Mouse (Mus musculus) cerebellum, adult 11-12 months (tissue): ENCODE measurements around the gene Astn1.
A peak's percentile ranks its signal among the peaks of the same experiment; 100 is the strongest.

Experiments used
- DNase-seq: peaks from one replicate; pipeline ENCODE4 v3.0.0; 2022

The Astn1 gene

DNA sequence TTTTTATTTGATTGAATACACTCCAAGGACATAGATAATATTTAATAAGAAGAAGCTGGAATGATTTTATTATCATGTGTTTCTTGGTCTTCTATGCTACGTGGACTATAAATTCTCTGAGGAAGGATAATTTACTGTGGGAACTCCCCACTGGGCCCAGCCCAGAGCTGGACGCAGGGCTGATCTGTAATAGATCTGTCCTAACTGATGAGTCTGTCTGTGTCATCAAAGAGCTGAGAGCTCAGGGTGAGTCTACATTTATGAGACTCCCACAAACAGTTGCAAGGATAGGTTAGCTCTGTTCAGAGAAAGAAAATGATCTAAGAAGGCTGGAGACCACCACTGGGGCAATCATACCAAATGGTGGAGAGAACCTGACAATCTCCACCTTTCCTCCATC lies 271.4 kb downstream of the Astn1 start:
- DNase-seq, result no peak

DNA sequence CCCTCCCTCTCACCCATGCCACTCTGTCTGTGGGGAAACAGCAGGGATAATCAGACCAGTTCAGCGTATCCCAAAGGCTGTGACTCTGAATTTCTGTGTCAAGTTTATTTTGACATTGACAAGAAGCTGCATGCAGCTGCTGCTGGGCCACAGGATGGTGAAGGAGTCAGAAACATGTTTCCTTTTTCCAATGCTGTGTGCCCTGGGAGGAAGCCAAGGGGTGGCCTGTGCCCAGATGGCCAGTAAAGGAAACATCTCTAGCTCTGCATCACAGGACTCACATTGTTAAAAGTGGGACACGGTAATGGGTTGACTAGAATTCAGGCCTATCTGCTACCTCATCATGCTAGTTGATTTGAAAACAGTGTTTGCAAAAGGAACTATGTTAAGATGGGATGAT lies 279.2 kb downstream of the Astn1 start:
- DNase-seq, result peak; percentile 14

GRCm38 (mm10) chr1:158642247-158642646 lies 280.2 kb downstream of the Astn1 start:
- no peak for DNase-seq

DNA sequence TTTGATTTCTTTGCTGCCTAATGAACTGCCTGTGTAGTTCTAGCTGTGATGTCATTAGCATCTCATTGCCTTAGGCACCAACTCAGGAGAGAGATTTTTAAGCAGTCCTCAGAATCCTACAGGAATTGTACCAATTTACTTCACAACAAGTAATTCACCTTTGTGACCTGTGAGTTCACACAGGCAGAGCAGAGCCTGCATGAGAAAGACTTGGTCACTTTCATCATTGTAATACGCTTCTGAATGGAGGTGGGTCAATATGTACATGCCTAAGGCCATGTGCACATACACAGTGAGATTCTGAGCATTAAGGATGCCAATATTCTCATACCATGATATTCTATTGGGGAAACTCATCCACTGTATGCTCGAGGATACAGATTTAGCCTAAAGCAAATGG lies 290.7 kb downstream of the Astn1 start:
- DNase-seq, result no peak

DNA sequence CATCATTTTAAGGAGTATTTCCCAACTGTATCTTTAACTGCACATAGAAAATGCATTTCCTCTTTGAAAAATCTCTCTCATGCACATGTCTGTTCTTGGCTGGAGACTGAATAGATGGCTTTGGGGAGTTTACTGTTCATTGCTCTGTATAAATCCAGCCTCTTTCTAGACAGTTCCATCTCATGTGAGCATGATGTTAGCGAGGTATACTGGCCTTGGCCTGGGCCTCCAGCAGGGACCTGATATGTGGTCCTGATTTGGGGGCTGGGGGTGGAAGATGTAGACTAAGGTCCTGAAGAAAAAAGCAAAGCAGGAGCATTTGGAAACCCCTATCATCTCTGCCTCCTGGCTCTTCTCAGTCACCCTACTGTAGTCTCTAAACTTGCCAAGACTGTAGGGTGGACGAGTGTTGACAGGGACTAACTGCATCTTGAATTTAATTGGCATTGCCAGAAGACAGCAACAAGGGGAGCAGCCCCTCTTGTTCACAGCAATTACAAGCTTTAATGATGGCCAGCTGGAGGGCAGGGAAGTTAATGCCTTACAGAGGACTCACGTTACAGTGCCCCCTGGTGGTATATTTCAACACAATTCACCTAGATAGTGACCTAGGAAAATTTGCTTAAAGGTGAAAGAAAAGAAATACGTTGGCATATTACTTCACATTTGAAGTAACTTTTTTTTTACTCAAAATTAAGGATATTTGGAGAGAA lies 291.9 kb downstream of the Astn1 start:
- peak; percentile 28 for DNase-seq

GRCm38 (mm10) chr1:158654571-158655205 lies 292.6 kb downstream of the Astn1 start:
- DNase-seq, result no peak

DNA sequence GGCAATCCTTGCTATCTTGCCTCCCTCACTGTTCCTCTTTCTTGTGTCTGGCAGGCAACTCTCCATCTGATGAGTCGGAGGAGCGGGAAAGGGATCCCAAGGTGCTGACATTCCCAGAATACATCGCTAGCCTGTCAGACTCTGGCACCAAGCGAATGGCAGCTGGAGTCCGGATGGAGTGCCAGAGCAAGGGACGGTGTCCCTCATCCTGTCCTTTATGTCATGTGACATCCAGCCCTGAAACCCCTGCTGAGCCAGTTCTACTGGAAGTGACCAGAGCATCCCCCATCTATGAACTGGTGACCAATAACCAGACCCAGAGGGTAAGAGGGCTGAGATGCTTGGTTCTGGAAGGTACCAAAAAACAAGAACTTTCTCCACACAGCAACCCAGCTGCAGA lies 294.9 kb downstream of the Astn1 start:
- DNase-seq, result no peak

- DNase-seq, result no peak
Measured at GRCm38 (mm10) chr1:158666001-158666400, 303.9 kb downstream of the Astn1 start.

DNA sequence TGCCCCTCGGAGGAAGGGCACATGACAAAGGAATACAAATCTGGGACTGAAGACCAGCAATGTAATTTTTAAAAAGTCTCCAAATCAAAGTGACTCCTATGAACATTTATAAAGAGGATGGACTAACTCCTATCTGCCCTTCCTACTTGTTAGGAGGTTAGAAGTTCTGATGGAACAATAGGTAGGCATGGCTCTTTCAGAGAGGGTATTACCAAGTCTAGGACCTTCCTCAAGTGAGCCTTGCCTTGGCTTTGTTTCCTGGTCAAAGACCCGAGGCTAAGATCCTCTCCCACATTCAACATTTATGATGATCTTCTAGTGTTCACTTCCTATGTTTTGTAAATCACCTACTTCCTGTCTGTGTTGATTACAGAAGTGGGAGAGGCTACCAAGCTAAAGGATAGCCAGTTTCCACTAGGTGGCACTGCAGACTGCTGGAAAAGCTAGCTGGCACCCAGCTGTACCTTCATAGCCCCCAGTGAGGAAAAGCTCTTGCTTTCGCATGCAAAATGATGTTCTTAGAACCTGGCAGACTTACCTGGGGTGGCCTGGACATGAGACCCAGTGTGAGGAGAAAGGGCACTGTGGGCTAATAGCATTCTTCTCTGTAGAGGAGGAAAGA lies 308.0 kb downstream of the Astn1 start:
- peak; percentile 14 for DNase-seq

DNA sequence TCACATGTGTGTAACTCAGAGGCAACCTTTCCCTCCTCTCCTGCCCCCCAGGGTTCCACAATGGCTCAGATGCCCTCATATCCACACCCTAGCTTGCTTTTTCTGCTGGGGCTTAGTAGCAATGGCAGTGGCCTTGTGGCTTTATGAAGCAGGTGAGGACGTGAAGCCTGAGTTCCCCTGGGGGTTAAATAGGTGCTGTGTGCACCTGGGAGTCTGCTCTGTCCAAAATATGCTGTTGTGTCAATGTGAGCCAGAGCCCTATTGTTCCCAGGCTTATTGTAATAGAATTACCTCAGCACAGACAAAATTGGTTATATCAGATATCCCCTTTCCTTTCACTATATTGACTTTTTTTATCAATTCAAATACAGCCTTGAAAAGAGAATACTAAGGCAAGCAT lies 325.7 kb downstream of the Astn1 start:
- DNase-seq, result no peak

DNA sequence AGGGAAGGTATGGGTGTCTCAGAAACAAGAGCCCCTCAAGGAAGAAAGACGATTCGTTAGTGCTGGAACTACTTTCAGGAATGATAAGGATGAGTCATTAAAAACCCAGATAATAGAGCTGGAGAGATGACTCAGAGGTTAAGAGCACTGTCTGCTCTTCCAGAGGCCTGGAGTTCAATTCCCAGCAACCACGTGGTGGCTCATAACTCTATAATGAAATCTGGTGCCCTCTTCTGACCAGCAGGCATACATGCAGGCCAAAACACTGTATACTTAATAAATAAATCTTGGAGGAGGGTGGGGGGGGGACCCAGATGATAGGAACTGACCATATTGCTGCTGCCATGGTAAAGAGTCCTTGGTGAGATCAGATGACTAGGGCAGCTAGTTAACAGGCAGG lies 335.4 kb downstream of the Astn1 start:
- no peak for DNase-seq

DNA sequence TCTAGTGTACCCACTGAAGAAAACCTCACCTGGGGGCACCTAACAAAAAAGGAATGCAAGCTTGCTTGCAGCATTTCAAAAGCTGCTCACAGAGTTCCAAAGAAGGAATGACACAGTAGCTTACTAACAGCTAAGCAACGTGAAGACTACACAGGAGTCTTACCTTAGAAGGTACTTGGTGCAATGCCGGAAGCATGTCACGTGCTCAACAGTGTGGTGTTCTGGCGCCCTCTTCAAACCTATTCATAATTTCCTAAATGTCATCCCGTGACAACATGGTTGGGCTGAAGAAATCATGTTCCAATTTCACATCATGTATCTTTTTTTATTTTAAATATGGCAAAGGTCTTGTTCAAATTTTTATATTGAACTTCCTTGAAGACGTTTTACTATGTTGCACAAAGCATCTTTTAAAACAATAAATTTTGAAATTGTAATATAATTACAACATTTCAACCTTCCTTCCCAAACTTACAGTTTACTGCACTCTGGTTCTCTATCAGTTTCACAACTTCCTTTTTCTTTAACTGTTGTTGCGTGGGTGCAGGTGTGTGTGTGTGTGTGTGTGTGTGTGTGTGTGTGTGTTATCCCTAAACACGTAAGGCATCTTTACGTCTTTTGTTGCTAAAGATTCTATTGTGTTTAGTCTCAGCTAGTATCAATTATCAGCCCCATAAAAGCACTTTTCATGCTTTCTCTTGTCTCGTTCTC lies 335.9 kb downstream of the Astn1 start:
- DNase-seq, result no peak

DNA sequence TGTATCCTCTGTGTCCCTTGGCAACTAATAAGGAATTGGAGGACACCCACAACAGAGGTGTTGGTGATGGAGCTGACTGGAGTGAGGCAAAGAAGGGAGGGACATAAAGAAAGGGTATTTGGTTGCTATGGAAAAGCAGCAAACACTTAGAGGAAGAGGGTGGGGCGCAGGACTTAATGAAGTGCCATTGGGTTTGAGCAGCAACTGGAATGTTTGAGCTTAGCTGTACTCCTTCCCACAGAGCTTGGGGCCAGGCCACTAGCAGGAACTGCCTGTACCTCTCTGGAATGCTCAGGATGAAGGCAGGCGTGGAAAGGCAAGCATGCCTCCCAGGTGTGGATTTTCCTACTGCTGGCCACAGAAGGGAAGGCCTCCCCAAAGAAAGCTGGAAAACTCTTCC lies 337.2 kb downstream of the Astn1 start:
- no peak for DNase-seq

DNA sequence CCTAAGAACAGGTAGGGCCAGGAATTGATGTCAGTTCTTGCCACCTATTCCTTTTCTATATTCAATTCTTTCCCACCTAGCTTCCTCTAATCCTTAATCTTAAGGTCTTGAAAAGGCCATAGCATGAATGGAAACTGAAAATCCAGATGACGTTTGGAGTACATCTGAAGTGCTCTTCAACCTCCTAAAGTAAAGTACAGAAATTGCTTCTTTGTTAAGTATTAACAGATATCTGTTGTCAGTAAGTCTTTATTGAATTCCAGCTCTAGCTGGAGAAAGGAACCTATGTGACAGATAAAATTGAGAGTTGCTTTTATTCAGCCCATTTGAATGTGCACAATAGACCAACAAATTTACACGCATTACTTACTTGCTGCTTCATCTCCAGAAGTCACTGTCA lies 338.1 kb downstream of the Astn1 start:
- no peak for DNase-seq

DNA sequence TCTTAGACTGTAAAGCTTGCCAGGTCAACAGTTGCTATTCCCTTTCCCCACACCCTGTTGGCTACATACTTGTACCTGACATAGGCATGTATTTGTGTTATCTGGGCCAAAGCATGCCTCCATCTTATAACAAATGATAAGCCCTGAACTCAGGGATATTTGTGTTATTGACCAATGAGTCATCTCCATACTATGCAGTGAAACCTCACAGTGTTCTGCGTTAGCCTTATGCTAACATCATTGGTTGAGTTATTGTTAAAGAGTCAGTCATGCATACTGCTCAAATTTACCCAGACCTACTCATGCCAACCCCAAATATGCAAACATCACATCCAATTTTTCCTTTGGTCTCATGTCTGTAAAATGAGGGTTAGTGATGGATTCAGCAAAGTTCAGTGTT lies 339.3 kb downstream of the Astn1 start:
- no peak for DNase-seq

GRCm38 (mm10) chr1:158713301-158714095 lies 351.4 kb downstream of the Astn1 start:
- peak; percentile 6 for DNase-seq

GRCm38 (mm10) chr1:158732868-158733496 lies 370.9 kb downstream of the Astn1 start:
- no peak for DNase-seq

DNA sequence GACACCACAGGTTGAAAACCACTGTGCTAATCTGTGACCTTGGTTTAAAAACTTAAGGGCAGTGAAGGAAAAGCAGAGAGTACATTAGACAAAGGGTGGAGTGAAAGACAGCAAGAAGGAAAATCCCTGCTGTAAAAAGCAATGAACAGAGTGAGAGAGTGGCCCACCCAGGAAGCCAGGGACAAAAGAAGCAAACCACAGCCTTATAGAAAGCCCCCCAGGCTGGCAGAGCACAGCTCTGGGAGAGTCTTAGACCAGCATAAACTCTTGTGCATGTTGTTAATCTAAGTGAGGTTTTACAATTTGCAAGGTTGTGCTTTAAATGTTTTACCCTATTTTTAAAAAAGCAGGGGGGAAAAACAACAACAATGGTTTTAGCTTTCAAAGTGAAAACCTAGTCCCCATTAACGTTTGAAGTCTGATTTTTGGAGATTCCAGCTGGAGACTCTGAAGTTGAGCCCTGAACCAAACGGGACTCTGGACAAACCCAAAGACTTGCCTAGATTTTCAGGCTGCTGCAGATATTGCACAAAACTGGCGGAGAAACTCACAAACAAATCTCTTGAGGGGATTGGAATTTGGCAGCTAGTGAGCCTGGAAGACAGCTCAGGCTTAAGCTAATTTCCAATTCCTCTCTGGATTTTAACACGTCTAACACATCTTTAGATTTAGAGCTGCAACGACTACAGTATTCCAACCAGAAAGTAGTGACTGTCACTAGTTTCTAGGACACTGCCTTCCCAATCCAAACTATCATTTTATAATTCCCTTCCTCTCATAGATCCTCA lies 377.3 kb downstream of the Astn1 start:
- no peak for DNase-seq

DNA sequence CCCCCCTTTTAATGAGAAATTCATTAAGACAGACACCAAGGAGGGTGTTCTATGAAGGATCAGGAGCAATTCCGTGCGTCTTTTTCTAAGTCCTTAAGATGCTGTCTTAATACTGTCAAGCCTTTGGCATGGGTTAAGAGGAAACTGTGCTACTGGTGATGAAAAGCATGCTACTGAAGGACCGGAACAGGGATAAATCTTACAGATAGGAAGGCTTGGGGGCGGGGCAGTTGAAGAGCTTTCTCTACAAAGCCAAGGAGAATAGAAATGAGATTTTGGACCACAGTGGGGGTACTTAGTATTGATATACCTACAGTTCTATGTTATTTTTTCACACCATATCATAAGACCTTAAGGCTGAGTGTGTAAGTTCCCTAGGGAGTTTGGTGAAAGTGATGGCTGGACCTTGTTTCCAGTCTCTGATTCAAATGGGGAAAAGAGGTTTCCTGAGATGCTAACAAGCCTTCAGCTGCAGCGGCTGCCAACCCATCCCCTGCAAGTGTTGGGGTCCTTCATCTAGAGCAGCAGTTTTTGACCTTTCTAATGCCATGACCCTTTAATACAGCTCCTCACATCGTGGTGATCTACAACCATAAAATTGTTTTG lies 378.2 kb downstream of the Astn1 start:
- DNase-seq, result no peak

DNA sequence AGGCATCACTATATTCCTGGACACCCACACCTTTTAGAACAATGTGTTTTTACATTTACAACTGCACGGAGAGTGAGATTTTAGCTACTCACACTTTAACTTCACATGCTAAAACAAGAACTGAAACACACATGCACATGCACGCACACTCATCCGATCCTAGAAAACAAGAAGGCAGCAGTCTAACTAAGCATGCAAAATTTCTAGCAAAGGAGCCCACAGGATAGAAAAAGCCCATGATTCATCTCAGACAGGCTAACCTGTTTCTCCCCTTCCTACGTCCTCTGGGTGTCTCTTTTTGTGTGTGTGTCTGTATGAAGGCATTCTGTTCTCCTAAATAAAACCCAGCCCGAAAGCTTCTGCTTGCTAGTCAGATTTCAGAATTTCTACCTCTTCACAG lies 378.9 kb downstream of the Astn1 start:
- DNase-seq, result no peak
